ENCODE assay signal across 17 mouse cellular contexts in the genomic region with DNA sequence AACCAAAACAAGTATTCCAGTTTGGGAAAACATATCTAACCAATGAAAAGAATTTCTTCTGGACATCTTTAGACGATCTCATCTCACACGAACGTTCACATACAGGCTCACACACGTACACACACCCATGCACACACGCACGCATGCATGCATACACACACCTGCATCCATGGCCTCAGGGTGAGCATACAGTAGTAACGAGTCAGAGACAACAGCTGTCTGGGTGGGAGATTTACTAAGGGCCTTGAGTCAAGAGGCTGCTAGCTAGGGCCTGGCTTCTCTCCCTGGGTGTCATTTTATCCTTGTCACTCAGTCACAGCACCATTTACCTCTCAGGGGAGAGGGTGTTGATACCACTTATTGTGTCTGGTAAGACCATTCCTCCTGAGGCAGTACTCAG.
DNase-seq lines count a peak whose midpoint lies in the region; ATAC-seq and TF ChIP-seq lines count a peak whose summit lies in the region.
"Had no signal": no experiment of that assay in that cellular context is flagged by ENCODE, and none has a peak within 500 bp of the region (broad histone marks: within the 10 kb centered on the region; RNA-seq: fewer than 3 reads in every experiment).

No protein-coding gene starts in this region.

- intact Hi-C loops in heart, postnatal 10 days (cut with DNase I): no loop called here

- no peak for ATAC-seq in heart, embryonic 13.5 days (ENCODE audit: extremely low read depth, insufficient number of reproducible peaks, low FRiP score, low TSS enrichment)
- ATAC-seq in limb, embryonic 12.5 days (ENCODE audit: insufficient number of reproducible peaks, insufficient read depth, low FRiP score, low TSS enrichment, low read depth): no peak
- ATAC-seq: inflammation-experienced regulatory T-cells, adult 6 months had no signal

- no peak overlapping the region for H3K4me3 ChIP-seq in cerebellum, adult 2 months (replicated peaks; ENCODE audit: insufficient read depth, low read depth, low read length)
- H3K4me3 ChIP-seq in heart, embryonic 13.5 days: no peak overlapping the region
- no peak overlapping the region for H3K4me3 ChIP-seq in limb, embryonic 12.5 days (replicated peaks)
- H3K4me3 ChIP-seq in limb, embryonic 10.5 days: no peak overlapping the region
- H3K4me3 ChIP-seq: embryonic facial prominence, embryonic 10.5 days; hindbrain, embryonic 12.5 days; midbrain, embryonic 10.5 days had no signal

- 0 out of 2 replicates have a peak overlapping the region, but pooled peaks have one; percentile 37 for H3K4me2 ChIP-seq in heart, embryonic 13.5 days
- H3K4me2 ChIP-seq in limb, embryonic 12.5 days: no peak overlapping the region
- H3K4me2 ChIP-seq: hindbrain, embryonic 12.5 days; liver, embryonic 11.5 days had no signal

- H3K9ac ChIP-seq in heart, embryonic 13.5 days: peak overlapping the region; percentile 64; the same call in 1 of the 2 replicates
- H3K9ac ChIP-seq in limb, embryonic 12.5 days (replicated peaks): no peak overlapping the region
- H3K9ac ChIP-seq: hindbrain, embryonic 12.5 days had no signal

- no peak for TF ChIP-seq CTCF in cerebellum, adult 2 months (IDR thresholded peaks at IDR 0.05; ENCODE audit: borderline replicate concordance, insufficient read depth, low read depth, low read length)

- WGBS in cerebellum, adult 2 months: 97% methylated on average over 7 of the region's 7 CpGs
- 80% methylated on average over 7 of the region's 7 CpGs for WGBS in heart, embryonic 13.5 days
- 86% methylated on average over 7 of the region's 7 CpGs for WGBS in limb, embryonic 12.5 days
- 91% methylated on average over 7 of the region's 7 CpGs for WGBS in limb, embryonic 10.5 days

- H3K4me1 ChIP-seq in cerebellum, adult 2 months (ENCODE audit: control insufficient read depth, insufficient read depth, low read length): peaks cover 22% of the 10 kb centered on the region
- H3K4me1 ChIP-seq in heart, embryonic 13.5 days: peaks cover 74% of the 10 kb centered on the region
- peaks cover 17% of the 10 kb centered on the region for H3K4me1 ChIP-seq in limb, embryonic 12.5 days (replicated peaks)
- peaks cover 12% of the 10 kb centered on the region for H3K4me1 ChIP-seq in limb, embryonic 10.5 days

- no peak for TF ChIP-seq POLR2A in cerebellum, adult 2 months (IDR thresholded peaks at IDR 0.05; ENCODE audit: borderline replicate concordance, insufficient read depth, low read length)

- H3K9me3 ChIP-seq in heart, embryonic 13.5 days: no peaks in the 10 kb centered on the region
- H3K9me3 ChIP-seq in limb, embryonic 12.5 days: no peaks in the 10 kb centered on the region
- H3K9me3 ChIP-seq in limb, embryonic 10.5 days (replicated peaks): no peaks in the 10 kb centered on the region
- H3K9me3 ChIP-seq: embryonic facial prominence, embryonic 10.5 days; G1E; hindbrain, embryonic 12.5 days; midbrain, embryonic 10.5 days had no signal

- H3K36me3 ChIP-seq in heart, embryonic 13.5 days: no peaks in the 10 kb centered on the region
- H3K36me3 ChIP-seq in limb, embryonic 12.5 days: no peaks in the 10 kb centered on the region
- H3K36me3 ChIP-seq in limb, embryonic 10.5 days: no peaks in the 10 kb centered on the region
- H3K36me3 ChIP-seq: embryonic facial prominence, embryonic 10.5 days; G1E; hindbrain, embryonic 12.5 days; midbrain, embryonic 10.5 days had no signal

- peak overlapping the region; percentile 65; the same call in 1 of the 2 replicates for H3K27ac ChIP-seq in cerebellum, adult 2 months (ENCODE audit: insufficient read depth, low read length)
- H3K27ac ChIP-seq in heart, embryonic 13.5 days (replicated peaks): peak overlapping the region; percentile 93
- 0 out of 2 replicates have a peak overlapping the region, but pooled peaks have one; percentile 23 for H3K27ac ChIP-seq in limb, embryonic 12.5 days
- no peak overlapping the region for H3K27ac ChIP-seq in limb, embryonic 10.5 days
- H3K27ac ChIP-seq: hindbrain, embryonic 12.5 days; stomach, postnatal 0 days had no signal

- DNase-seq in cerebellum, adult 2 months: no peak
- no peak for DNase-seq in cerebellum, postnatal 36 days
- DNase-seq in heart, postnatal 10 days: no peak
- no peak for DNase-seq in limb, embryonic 10.5 days (ENCODE audit: low spot score)
- no peak for DNase-seq in adrenal gland, postnatal 14 days
- DNase-seq in testis, postnatal 14 days (ENCODE audit: low spot score): no peak
- DNase-seq: kidney, adult 9 months; left cerebral cortex, postnatal 4 days had no signal

- H3K27me3 ChIP-seq in cerebellum, adult 2 months (ENCODE audit: control insufficient read depth, insufficient read depth, low read length): no peaks in the 10 kb centered on the region
- H3K27me3 ChIP-seq in heart, embryonic 13.5 days (replicated peaks): no peaks in the 10 kb centered on the region
- no peaks in the 10 kb centered on the region for H3K27me3 ChIP-seq in limb, embryonic 12.5 days
- H3K27me3 ChIP-seq in limb, embryonic 10.5 days (ENCODE audit: low read depth, poor library complexity, severe bottlenecking): no peaks in the 10 kb centered on the region
- H3K27me3 ChIP-seq: hindbrain, embryonic 12.5 days had no signal
